Mouse (Mus musculus) intestine, embryonic 15.5 days (tissue): ENCODE data around the gene Nrgn. TPM values are rescaled to one million over a fixed set of nuclear protein-coding genes. Genes with fewer than 3 reads are reported as not detected.

Source experiments
- ATAC-seq: fragments of 200-750 bp; cut with Nextera tagmentation; 2 replicates; pipeline ENCODE4 v1.8.0; 2017; ENCODE audit warnings: moderate TSS enrichment, moderate library complexity
- H3K27ac ChIP-seq: fragments of 300-500 bp; sonication (generic); 2 replicates; pipeline ENCODE4 v1.5.1; 2015; ENCODE audit warnings: mild to moderate bottlenecking, inconsistent platforms
- H3K27me3 ChIP-seq: fragments of 300-500 bp; sonication (generic); replicated peaks from 2 replicates; pipeline ENCODE4 v1.6.1; 2015; ENCODE audit warnings: inconsistent platforms
- H3K36me3 ChIP-seq: fragments of 300-500 bp; sonication (generic); 2 replicates; pipeline ENCODE4 v1.6.1; 2015; ENCODE audit warnings: inconsistent platforms
- H3K4me1 ChIP-seq: fragments of 300-500 bp; sonication (generic); replicated peaks from 2 replicates; pipeline ENCODE4 v1.6.1; 2015; ENCODE audit warnings: inconsistent platforms
- H3K4me2 ChIP-seq: fragments of 300-500 bp; sonication (generic); replicated peaks from 2 replicates; pipeline ENCODE4 v1.6.1; 2015; ENCODE audit warnings: mild to moderate bottlenecking, inconsistent platforms
- H3K4me3 ChIP-seq: fragments of 300-500 bp; sonication (generic); replicated peaks from 2 replicates; pipeline ENCODE4 v1.5.1; 2015; ENCODE audit warnings: inconsistent platforms
- H3K9ac ChIP-seq: fragments of 300-500 bp; sonication (generic); 2 replicates; pipeline ENCODE4 v1.6.1; 2015; ENCODE audit warnings: inconsistent platforms
- H3K9me3 ChIP-seq: fragments of 300-500 bp; sonication (generic); 2 replicates; pipeline ENCODE4 v1.6.1; 2016; ENCODE audit warnings: inconsistent platforms
- WGBS: fragments of 180-500 bp; shearing (Covaris S2); methylation state at CpG from one replicate; pipeline ENCODE4 v1.1.7; 2015; 5-methylcytosine and 5-hydroxymethylcytosine counted together
- polyA plus RNA-seq: library from polyadenylated mRNA; unstranded; fragments of >200 nt; fragmentation: Nextera tagmentation; extraction: Ambion mirVana; gene quantifications from 2 replicates; pipeline ENCODE4 v1.2.1, GENCODE M21; 2015

The Nrgn gene
- polyA plus RNA-seq, 1 experiment from 2014 or later: 3.7 TPM

- no peaks in the 10 kb centered on the region; the same call in 1 of the 2 replicates for H3K27me3 ChIP-seq
- peak; percentile 80 for ATAC-seq
Measured at GRCm38 (mm10) chr9:37569231-37569835, 16.6 kb upstream of the Nrgn start.

DNA sequence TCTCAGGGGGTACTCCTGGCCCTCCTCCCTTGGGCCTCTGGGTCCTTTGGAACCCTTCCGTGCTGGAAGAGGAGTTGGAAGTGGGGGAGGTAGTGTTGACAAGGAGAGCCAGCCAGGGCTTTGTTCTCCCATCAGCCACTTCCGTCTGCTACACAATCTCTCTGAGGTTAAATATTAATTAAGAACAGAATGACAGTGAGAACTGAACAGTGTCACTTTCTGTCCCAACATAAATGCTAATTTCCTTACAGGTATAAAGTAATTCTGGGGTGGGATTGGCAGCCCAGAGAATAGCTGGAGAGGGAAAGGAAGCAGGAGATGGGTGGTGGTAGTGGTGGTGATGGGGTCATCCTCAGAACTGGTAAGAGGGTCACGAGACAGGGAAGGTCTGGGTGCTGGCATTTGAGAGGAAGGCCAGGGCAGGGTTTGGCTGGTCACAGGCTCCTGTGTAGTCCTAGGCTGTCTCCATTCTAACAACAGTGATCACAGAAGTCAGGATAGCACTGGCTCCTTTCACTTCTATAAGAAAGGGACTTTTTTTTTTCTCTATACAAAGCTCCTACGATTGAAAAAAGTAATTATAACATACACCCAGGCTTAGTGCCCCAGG is 16.0 kb upstream of the Nrgn start:
- H3K9me3 ChIP-seq: no peaks in the 10 kb centered on the region
- no peak overlapping the region for H3K9ac ChIP-seq
- no peaks in the 10 kb centered on the region; the same call in 1 of the 2 replicates for H3K27me3 ChIP-seq
- peaks cover 7% of the 10 kb centered on the region; the same call in 1 of the 2 replicates for H3K4me1 ChIP-seq
- no peaks in the 10 kb centered on the region for H3K36me3 ChIP-seq
- no peak overlapping the region for H3K27ac ChIP-seq
- peak overlapping the region; percentile 36; the same call in 1 of the 2 replicates for H3K4me2 ChIP-seq
- 39% methylated on average over 4 of the region's 4 CpGs for WGBS
- H3K4me3 ChIP-seq: no peak overlapping the region
- ATAC-seq: peak; percentile 84

More at GRCm38 (mm10) chr9:37569231-37569835, 16.6 kb upstream of the Nrgn start:
- Histone ChIP-seq H3K4me2 (no peak overlapping the region), H3K9me3 (no peaks in the 10 kb centered on the region), H3K36me3 (no peaks in the 10 kb centered on the region), H3K4me3 (no peak overlapping the region), H3K27ac (no peak overlapping the region), H3K4me1 (peaks cover 7% of the 10 kb centered on the region; the same call in 1 of the 2 replicates), H3K9ac (no peak overlapping the region)
- 58% methylated on average over 2 of the region's 2 CpGs for WGBS

DNA sequence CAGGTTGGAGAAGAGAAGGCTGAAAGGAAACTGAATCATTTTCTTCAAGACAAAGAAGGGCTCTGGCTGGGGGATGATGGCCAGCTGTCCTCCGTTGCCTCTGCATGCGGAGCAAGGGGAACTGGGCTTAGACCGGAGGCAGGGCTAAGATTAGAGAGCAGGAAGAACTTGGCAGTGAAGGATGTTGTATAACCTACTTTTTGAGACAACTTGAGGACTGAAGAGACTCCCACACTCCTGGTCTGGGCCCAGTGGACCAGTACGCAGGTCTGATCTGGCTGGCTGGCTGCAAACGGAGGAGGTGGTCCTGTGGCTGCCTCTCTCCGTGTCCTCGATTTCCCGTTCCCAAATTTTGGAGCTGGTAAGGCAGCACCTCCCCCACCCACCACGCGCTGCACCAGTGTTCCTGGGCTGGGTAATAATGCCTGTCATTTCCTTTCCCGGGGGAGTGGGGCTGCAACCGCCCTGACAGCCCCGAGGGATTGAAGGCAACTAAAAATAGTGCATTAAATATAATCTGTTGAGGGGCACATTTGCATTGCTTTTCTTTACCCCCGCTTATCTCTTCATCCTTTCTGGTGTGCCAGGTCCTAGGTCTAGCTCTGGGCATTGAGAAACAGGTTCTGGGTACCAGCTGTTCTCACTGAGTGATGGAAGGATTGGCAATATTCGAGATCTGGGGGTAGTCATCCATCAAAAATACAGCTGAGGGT is 15.3 kb upstream of the Nrgn start:
- 0 out of 2 replicates have a peak overlapping the region, but pooled peaks have one; percentile 10 for H3K9ac ChIP-seq
- H3K27ac ChIP-seq: no peak overlapping the region
- WGBS: 26% methylated on average over 15 of the region's 15 CpGs
- peak overlapping the region; percentile 36 for H3K4me2 ChIP-seq
- H3K4me1 ChIP-seq: peaks cover 7% of the 10 kb centered on the region; the same call in 1 of the 2 replicates
- no peaks in the 10 kb centered on the region for H3K36me3 ChIP-seq
- H3K27me3 ChIP-seq: no peaks in the 10 kb centered on the region; the same call in 1 of the 2 replicates
- H3K4me3 ChIP-seq: no peak overlapping the region
- no peaks in the 10 kb centered on the region for H3K9me3 ChIP-seq
- ATAC-seq: peak; percentile 48

GRCm38 (mm10) chr9:37567454-37567853 is 14.8 kb upstream of the Nrgn start:
- H3K9me3 ChIP-seq: no peaks in the 10 kb centered on the region
- no peak overlapping the region for H3K4me2 ChIP-seq
- WGBS: 50% methylated on average over 5 of the region's 5 CpGs
- H3K36me3 ChIP-seq: no peaks in the 10 kb centered on the region
- 0 out of 2 replicates have a peak overlapping the region, but pooled peaks have one; percentile 10 for H3K9ac ChIP-seq
- H3K4me3 ChIP-seq: no peak overlapping the region
- H3K27me3 ChIP-seq: no peaks in the 10 kb centered on the region; the same call in 1 of the 2 replicates
- no peak overlapping the region for H3K27ac ChIP-seq
- H3K4me1 ChIP-seq: peaks cover 7% of the 10 kb centered on the region; the same call in 1 of the 2 replicates
- ATAC-seq: no peak

- Histone ChIP-seq H3K27ac (no peak overlapping the region), H3K36me3 (no peaks in the 10 kb centered on the region), H3K9ac (no peak overlapping the region), H3K9me3 (no peaks in the 10 kb centered on the region), H3K4me3 (no peak overlapping the region), H3K27me3 (no peaks in the 10 kb centered on the region; the same call in 1 of the 2 replicates), H3K4me2 (no peak overlapping the region), H3K4me1 (peaks cover 7% of the 10 kb centered on the region; the same call in 1 of the 2 replicates)
- no peak for ATAC-seq
- WGBS: 92% methylated on average over 2 of the region's 2 CpGs
Measured at GRCm38 (mm10) chr9:37567019-37567418, 14.3 kb upstream of the Nrgn start.

DNA sequence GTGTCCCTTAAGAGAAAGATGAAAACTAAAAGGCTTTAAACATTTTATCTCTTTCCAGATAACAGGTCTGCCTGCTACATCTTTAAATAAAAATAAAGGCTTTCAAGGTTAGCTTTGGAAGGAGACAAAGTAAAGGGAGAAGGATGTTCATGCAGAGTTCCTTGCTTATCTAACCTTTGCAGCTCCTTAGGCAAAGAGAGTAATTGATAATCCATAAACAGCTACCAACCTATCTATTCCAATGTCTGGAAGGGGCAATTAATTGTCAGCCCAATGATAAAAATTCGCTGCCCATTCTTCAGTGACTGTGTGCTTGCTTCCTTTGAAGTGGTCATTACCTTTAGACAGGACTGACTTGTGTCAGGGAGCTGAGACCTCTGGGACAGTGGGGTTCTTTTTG is 11.1 kb upstream of the Nrgn start:
- no peaks in the 10 kb centered on the region for H3K9me3 ChIP-seq
- H3K27ac ChIP-seq: no peak overlapping the region
- no peaks in the 10 kb centered on the region; the same call in 1 of the 2 replicates for H3K27me3 ChIP-seq
- no peak overlapping the region for H3K4me3 ChIP-seq
- no peak overlapping the region for H3K4me2 ChIP-seq
- no peak for ATAC-seq
- WGBS: 38% methylated on average over 1 of the region's 1 CpGs
- no peaks in the 10 kb centered on the region for H3K36me3 ChIP-seq
- no peak overlapping the region for H3K9ac ChIP-seq
- H3K4me1 ChIP-seq: peaks cover 7% of the 10 kb centered on the region; the same call in 1 of the 2 replicates

GRCm38 (mm10) chr9:37560617-37561016 is 7.9 kb upstream of the Nrgn start:
- WGBS: 90% methylated on average over 2 of the region's 2 CpGs
- H3K4me3 ChIP-seq: no peak overlapping the region
- no peaks in the 10 kb centered on the region for H3K9me3 ChIP-seq
- H3K9ac ChIP-seq: no peak overlapping the region
- H3K36me3 ChIP-seq: no peaks in the 10 kb centered on the region
- no peaks in the 10 kb centered on the region for H3K4me1 ChIP-seq
- H3K4me2 ChIP-seq: no peak overlapping the region
- ATAC-seq: no peak
- H3K27me3 ChIP-seq: no peaks in the 10 kb centered on the region
- no peak overlapping the region for H3K27ac ChIP-seq

DNA sequence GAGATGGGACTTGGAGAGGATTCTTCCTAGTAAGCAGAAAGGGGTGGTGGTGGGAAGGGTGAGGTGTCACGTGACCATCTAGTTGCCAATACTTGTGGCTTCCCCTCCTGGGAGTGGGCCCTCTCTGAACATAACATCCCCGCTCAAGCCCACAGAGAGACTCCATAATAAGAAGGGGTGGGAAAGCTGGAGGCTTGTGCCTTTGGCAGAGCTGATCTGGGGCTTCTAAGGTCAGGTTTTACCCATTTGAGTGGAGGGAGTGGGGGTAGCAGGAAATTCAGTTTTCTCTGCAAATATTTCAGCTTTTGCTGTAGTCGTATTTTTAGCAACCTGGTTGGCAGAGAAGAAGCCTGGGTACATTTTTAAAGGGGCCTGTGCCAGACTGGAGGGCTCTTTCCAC is 3.7 kb upstream of the Nrgn start:
- ATAC-seq: no peak
- H3K4me3 ChIP-seq: no peak overlapping the region
- peaks cover 23% of the 10 kb centered on the region for H3K27me3 ChIP-seq
- H3K36me3 ChIP-seq: no peaks in the 10 kb centered on the region
- H3K4me2 ChIP-seq: no peak overlapping the region
- no peaks in the 10 kb centered on the region for H3K9me3 ChIP-seq
- H3K27ac ChIP-seq: no peak overlapping the region
- WGBS: 68% methylated on average over 3 of the region's 3 CpGs
- H3K4me1 ChIP-seq: peaks cover 13% of the 10 kb centered on the region
- no peak overlapping the region for H3K9ac ChIP-seq

- Histone ChIP-seq H3K27me3 (peaks cover 33% of the 10 kb centered on the region), H3K4me3 (no peak within 1 kb of the TSS), H3K9me3 (no peaks in the 10 kb centered on the region), H3K36me3 (no peaks in the 10 kb centered on the region), H3K27ac (no peak within 1 kb of the TSS), H3K4me1 (peaks cover 13% of the 10 kb centered on the region), H3K4me2 (no peak within 1 kb of the TSS), H3K9ac (no peak within 1 kb of the TSS)
- 29% methylated on average over 7 of the region's 7 CpGs for WGBS
- ATAC-seq: no peak
Measured at GRCm38 (mm10) chr9:37554838-37555748, 2.4 kb upstream of the Nrgn start, which contains the start of gene Siae. Gene Siae (plus strand): TSS chr9:37555698.

GRCm38 (mm10) chr9:37554279-37554678 is 1.6 kb upstream of the Nrgn start:
- Histone ChIP-seq H3K36me3 (no peaks in the 10 kb centered on the region), H3K9me3 (no peaks in the 10 kb centered on the region), H3K27ac (no peak overlapping the region), H3K9ac (no peak overlapping the region), H3K4me1 (peaks cover 13% of the 10 kb centered on the region), H3K27me3 (peaks cover 34% of the 10 kb centered on the region), H3K4me3 (no peak overlapping the region), H3K4me2 (no peak overlapping the region)
- WGBS: 89% methylated on average over 1 of the region's 1 CpGs
- no peak for ATAC-seq

DNA sequence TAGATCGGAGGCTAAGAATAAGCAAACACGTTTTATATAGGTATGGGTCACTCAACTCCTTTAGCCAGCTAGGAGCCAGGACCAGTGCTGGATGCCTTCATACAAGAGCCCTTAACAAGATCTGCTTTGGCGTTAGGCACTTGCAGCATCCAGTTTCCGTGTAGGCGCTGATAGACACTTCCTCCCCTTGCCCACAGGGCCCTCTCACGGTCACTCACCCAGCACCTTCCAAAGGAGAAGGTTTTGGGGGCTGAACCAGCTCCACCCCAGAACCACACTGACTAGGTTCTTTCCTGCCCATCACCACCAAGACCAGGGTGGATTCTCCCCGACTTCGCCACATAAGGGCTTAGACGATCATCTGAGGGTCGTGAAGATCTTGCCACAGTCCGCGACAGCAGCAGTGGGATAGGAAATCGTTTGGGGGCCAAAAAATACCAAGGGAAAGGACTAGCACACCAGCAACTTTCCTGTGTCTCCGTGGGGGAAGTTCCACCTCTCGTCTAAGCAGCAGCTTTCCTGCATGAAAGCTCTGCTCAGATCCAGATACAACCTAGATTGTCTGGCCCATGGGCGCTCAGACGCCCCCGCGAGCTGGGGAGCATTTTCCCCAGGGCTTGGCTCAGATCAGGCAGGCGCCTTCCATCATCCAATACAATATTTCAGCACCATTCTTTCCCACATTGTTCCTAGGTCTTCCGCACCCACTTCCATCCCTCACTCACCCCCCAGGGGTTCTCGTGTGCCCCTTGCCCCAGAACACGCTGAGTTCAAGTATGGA is 763 bp downstream of the Nrgn start:
- no peak for ATAC-seq
- Histone ChIP-seq H3K36me3 (no peaks in the 10 kb centered on the region), H3K9me3 (no peaks in the 10 kb centered on the region), H3K27ac (no peak overlapping the region), H3K4me1 (peaks cover 13% of the 10 kb centered on the region), H3K27me3 (peaks cover 34% of the 10 kb centered on the region), H3K4me3 (peak overlapping the region; percentile 38), H3K4me2 (peak overlapping the region; percentile 85), H3K9ac (peak overlapping the region; percentile 33)
- WGBS: 3% methylated on average over 23 of the region's 23 CpGs
